Mouse (Mus musculus) midbrain, embryonic 12.5 days (tissue): ENCODE measurements around the gene Insr. TPM values are rescaled to one million over a fixed set of nuclear protein-coding genes. Genes with fewer than 3 reads are reported as not detected.
"Not testable (repeated sequence)": the region's sequence is repeated elsewhere in the genome, so short reads cannot be mapped to it uniquely, and the experiment has no call there.

Experiments
- ATAC-seq: fragments of 200-750 bp; cut with Nextera tagmentation; 2 replicates; pipeline ENCODE4 v1.8.0; 2017; ENCODE audit warnings: low read depth, moderate TSS enrichment, moderate library complexity; ENCODE audit not compliant: low FRiP score
- H3K27ac ChIP-seq: fragments of 300-500 bp; sonication (generic); replicated peaks from 2 replicates; pipeline ENCODE4 v1.5.1; 2016; ENCODE audit warnings: mild to moderate bottlenecking
- H3K27me3 ChIP-seq: fragments of 300-500 bp; sonication (generic); 2 replicates; pipeline ENCODE4 v1.6.1; 2016; ENCODE audit warnings: mild to moderate bottlenecking
- H3K36me3 ChIP-seq: fragments of 300-500 bp; sonication (generic); 2 replicates; pipeline ENCODE4 v1.6.1; 2016
- H3K4me1 ChIP-seq: fragments of 300-500 bp; sonication (generic); 2 replicates; pipeline ENCODE4 v1.6.1; 2016
- H3K4me2 ChIP-seq: fragments of 300-500 bp; sonication (generic); replicated peaks from 2 replicates; pipeline ENCODE4 v1.6.1; 2016; ENCODE audit warnings: mild to moderate bottlenecking, moderate library complexity
- H3K4me3 ChIP-seq: fragments of 300-500 bp; sonication (generic); 2 replicates; pipeline ENCODE4 v1.5.1; 2016; ENCODE audit warnings: mild to moderate bottlenecking
- H3K9ac ChIP-seq: fragments of 300-500 bp; sonication (generic); replicated peaks from 2 replicates; pipeline ENCODE4 v1.6.1; 2016; ENCODE audit warnings: mild to moderate bottlenecking, moderate library complexity
- H3K9me3 ChIP-seq: fragments of 300-500 bp; sonication (generic); 2 replicates; pipeline ENCODE4 v1.6.1; 2016; ENCODE audit warnings: mild to moderate bottlenecking
- WGBS: fragments of 180-500 bp; shearing (Covaris S2); methylation state at CpG from one replicate; pipeline ENCODE4 v1.1.7; 2016; 5-methylcytosine and 5-hydroxymethylcytosine counted together
- polyA plus RNA-seq: library from polyadenylated mRNA; unstranded; fragments of >200 nt; fragmentation: Nextera tagmentation; extraction: Ambion mirVana; gene quantifications from 2 replicates; pipeline ENCODE4 v1.2.1, GENCODE M21; 2016

The Insr gene
- polyA plus RNA-seq, 1 experiment from 2014 or later, result 46.7 TPM

- Histone ChIP-seq H3K27me3 (no peaks in the 10 kb centered on the region), H3K4me1 (no peaks in the 10 kb centered on the region), H3K9ac (no peak overlapping the region), H3K36me3 (peaks cover 13% of the 10 kb centered on the region), H3K4me3 (no peak overlapping the region), H3K9me3 (no peaks in the 10 kb centered on the region), H3K27ac (no peak overlapping the region), H3K4me2 (no peak overlapping the region)
- no peak for ATAC-seq
- 92% methylated on average over 9 of the region's 9 CpGs for WGBS
Observed at GRCm38 (mm10) chr8:3211456-3211855, 68.0 kb downstream of the Insr start.

GRCm38 (mm10) chr8:3209960-3210359, 69.5 kb downstream of the Insr start:
- no peak for ATAC-seq
- 90% methylated on average over 3 of the region's 3 CpGs for WGBS
- no peak overlapping the region for H3K4me3 ChIP-seq

DNA sequence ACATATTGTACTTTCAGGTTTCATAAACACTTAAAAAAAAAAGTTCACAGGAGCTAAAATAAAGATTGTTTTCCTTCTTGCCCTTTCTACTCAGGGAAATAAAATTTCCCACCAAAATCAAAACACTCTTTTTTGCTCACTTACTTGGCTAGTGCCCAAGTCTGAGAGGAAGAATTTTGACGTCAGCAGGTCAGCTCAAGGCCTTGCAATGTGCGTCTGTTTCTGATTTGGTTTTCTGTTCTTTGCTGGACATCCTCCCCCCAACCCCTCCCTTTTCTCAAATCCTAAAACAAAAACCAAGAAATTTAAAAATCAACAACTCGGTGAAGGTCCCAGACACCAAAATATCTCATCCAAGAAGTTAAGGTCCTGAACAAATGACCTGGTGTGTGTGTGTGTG, 70.1 kb downstream of the Insr start:
- H3K4me1 ChIP-seq, result no peaks in the 10 kb centered on the region
- H3K27me3 ChIP-seq, result no peaks in the 10 kb centered on the region
- H3K9ac ChIP-seq, result no peak overlapping the region
- no peaks in the 10 kb centered on the region for H3K9me3 ChIP-seq
- no peak for ATAC-seq
- WGBS, result 78% methylated on average over 3 of the region's 3 CpGs
- no peak overlapping the region for H3K4me3 ChIP-seq
- peaks cover 29% of the 10 kb centered on the region for H3K36me3 ChIP-seq
- no peak overlapping the region for H3K4me2 ChIP-seq
- no peak overlapping the region for H3K27ac ChIP-seq

More at GRCm38 (mm10) chr8:3209960-3210359, 69.5 kb downstream of the Insr start:
- H3K9ac ChIP-seq, result no peak overlapping the region
- H3K27me3 ChIP-seq, result no peaks in the 10 kb centered on the region
- no peaks in the 10 kb centered on the region for H3K4me1 ChIP-seq
- no peak overlapping the region for H3K27ac ChIP-seq
- H3K36me3 ChIP-seq, result peaks cover 22% of the 10 kb centered on the region
- H3K9me3 ChIP-seq, result no peaks in the 10 kb centered on the region
- no peak overlapping the region for H3K4me2 ChIP-seq

GRCm38 (mm10) chr8:3208729-3209128, 70.7 kb downstream of the Insr start:
- H3K36me3 ChIP-seq, result peaks cover 32% of the 10 kb centered on the region
- no peak overlapping the region for H3K4me2 ChIP-seq
- no peaks in the 10 kb centered on the region for H3K4me1 ChIP-seq
- H3K9ac ChIP-seq, result no peak overlapping the region
- no peak for ATAC-seq
- H3K4me3 ChIP-seq, result no peak overlapping the region
- no peaks in the 10 kb centered on the region for H3K27me3 ChIP-seq
- no peaks in the 10 kb centered on the region for H3K9me3 ChIP-seq
- no peak overlapping the region for H3K27ac ChIP-seq

GRCm38 (mm10) chr8:3204758-3205443, 74.5 kb downstream of the Insr start:
- Histone ChIP-seq H3K4me1 (no peaks in the 10 kb centered on the region), H3K9me3 (no peaks in the 10 kb centered on the region), H3K36me3 (peaks cover 53% of the 10 kb centered on the region), H3K27me3 (no peaks in the 10 kb centered on the region), H3K4me2 (no peak overlapping the region), H3K9ac (no peak overlapping the region), H3K4me3 (no peak overlapping the region), H3K27ac (no peak overlapping the region)
- WGBS, result 92% methylated on average over 3 of the region's 3 CpGs
- ATAC-seq, result no peak

GRCm38 (mm10) chr8:3202792-3203191, 76.6 kb downstream of the Insr start:
- H3K9me3 ChIP-seq, result no peaks in the 10 kb centered on the region
- WGBS, result 94% methylated on average over 7 of the region's 7 CpGs

DNA sequence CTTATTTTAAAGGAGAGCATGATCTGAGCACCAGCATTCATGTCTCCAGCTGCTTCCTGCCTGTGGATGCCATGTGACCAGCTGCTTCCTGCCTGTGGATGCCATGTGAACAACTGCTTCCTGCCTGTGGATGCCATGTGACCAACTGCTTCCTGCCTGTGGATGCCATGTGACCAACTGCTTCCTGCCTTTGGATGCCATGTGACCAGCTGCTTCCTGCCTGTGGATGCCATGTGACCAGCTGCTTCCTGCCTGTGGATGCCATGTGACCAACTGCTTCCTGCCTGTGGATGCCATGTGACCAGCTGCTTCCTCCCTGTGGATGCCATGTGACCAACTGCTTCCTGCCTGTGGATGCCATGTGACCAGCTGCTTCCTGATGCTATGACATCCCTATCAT, 85.1 kb downstream of the Insr start:
- H3K4me1 ChIP-seq, H3K9ac ChIP-seq, H3K27ac ChIP-seq, H3K9me3 ChIP-seq, H3K4me2 ChIP-seq, ATAC-seq, H3K4me3 ChIP-seq, H3K27me3 ChIP-seq: not testable (repeated sequence)
- peaks cover 79% of the 10 kb centered on the region for H3K36me3 ChIP-seq

More at GRCm38 (mm10) chr8:3202792-3203191, 76.6 kb downstream of the Insr start:
- H3K27ac ChIP-seq, result no peak overlapping the region
- H3K9ac ChIP-seq, result no peak overlapping the region
- no peaks in the 10 kb centered on the region for H3K4me1 ChIP-seq
- no peak overlapping the region for H3K4me3 ChIP-seq
- H3K36me3 ChIP-seq, result peaks cover 61% of the 10 kb centered on the region
- H3K27me3 ChIP-seq, result no peaks in the 10 kb centered on the region
- no peak overlapping the region for H3K4me2 ChIP-seq
- no peak for ATAC-seq

- H3K4me1 ChIP-seq, result no peaks in the 10 kb centered on the region
- H3K36me3 ChIP-seq, result peaks cover 82% of the 10 kb centered on the region
- no peaks in the 10 kb centered on the region for H3K27me3 ChIP-seq
- no peak overlapping the region for H3K4me3 ChIP-seq
- no peak for ATAC-seq
- no peak overlapping the region for H3K9ac ChIP-seq
- H3K27ac ChIP-seq, result no peak overlapping the region
- no peaks in the 10 kb centered on the region; the same call in 1 of the 2 replicates for H3K9me3 ChIP-seq
- no peak overlapping the region for H3K4me2 ChIP-seq
Observed at GRCm38 (mm10) chr8:3191006-3191405, 88.4 kb downstream of the Insr start.

DNA sequence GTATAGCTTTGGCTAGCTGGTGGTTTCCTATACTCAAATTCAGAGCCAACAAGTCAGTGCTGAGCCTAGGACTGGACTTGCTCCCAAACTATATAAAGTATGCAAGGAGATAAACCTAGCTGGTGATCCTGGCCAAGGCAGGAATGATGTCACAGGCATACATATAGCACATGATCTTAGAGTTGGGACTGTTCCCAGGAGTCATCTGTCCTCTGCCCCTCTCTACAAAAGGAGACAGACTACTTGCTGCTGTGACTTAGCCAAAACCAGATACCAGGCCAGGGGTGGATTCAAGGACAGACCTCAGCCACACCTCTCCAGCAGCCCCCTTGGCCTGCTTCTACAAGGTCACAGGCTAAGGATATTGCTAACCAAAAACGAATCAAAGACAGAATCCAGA, 92.0 kb downstream of the Insr start:
- Histone ChIP-seq H3K4me1 (no peaks in the 10 kb centered on the region), H3K4me3 (no peak overlapping the region), H3K4me2 (no peak overlapping the region), H3K27ac (no peak overlapping the region), H3K9ac (no peak overlapping the region), H3K9me3 (no peaks in the 10 kb centered on the region), H3K36me3 (peaks cover 72% of the 10 kb centered on the region), H3K27me3 (no peaks in the 10 kb centered on the region)
- ATAC-seq, result no peak
- 79% methylated on average over 1 of the region's 1 CpGs for WGBS

DNA sequence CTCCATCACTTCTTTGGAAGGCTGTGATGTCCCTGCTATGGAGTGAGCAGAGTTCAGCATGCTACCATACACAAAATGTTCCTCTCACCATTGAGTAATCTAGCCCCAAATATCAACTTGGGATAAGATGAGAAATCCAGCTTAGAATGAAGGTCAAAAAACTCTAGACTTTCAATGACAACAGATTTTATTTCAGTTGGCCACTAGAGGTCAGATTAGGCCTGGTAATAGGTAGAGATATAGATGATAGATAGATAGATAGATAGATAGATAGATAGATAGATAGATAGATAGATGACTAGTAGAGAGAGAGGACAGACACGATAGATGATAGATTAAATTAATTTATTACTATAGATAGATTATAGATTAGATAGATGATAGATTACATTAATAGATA, 99.5 kb downstream of the Insr start:
- H3K36me3 ChIP-seq, result peaks cover 47% of the 10 kb centered on the region
- 70% methylated on average over 1 of the region's 1 CpGs for WGBS

GRCm38 (mm10) chr8:3177440-3177839, 102.0 kb downstream of the Insr start:
- H3K4me2 ChIP-seq, result no peak overlapping the region
- peaks cover 4% of the 10 kb centered on the region; the same call in 1 of the 2 replicates for H3K9me3 ChIP-seq
- H3K4me3 ChIP-seq, result no peak overlapping the region
- no peak overlapping the region for H3K9ac ChIP-seq
- 94% methylated on average over 4 of the region's 4 CpGs for WGBS
- H3K4me1 ChIP-seq, result no peaks in the 10 kb centered on the region
- H3K27me3 ChIP-seq, result no peaks in the 10 kb centered on the region
- no peak for ATAC-seq
- no peak overlapping the region for H3K27ac ChIP-seq
- peaks cover 45% of the 10 kb centered on the region for H3K36me3 ChIP-seq

More for the DNA sequence above, 99.5 kb downstream of the Insr start:
- no peak overlapping the region for H3K4me3 ChIP-seq
- no peak overlapping the region for H3K4me2 ChIP-seq
- H3K9me3 ChIP-seq, result peaks cover 4% of the 10 kb centered on the region; the same call in 1 of the 2 replicates
- H3K9ac ChIP-seq, result no peak overlapping the region
- H3K27ac ChIP-seq, result no peak overlapping the region
- no peak for ATAC-seq
- no peaks in the 10 kb centered on the region for H3K27me3 ChIP-seq
- no peaks in the 10 kb centered on the region for H3K4me1 ChIP-seq

- ATAC-seq, result no peak
- Histone ChIP-seq H3K27me3 (no peaks in the 10 kb centered on the region), H3K4me1 (no peaks in the 10 kb centered on the region), H3K4me3 (no peak overlapping the region), H3K9ac (no peak overlapping the region), H3K4me2 (no peak overlapping the region), H3K27ac (no peak overlapping the region), H3K9me3 (peaks cover 4% of the 10 kb centered on the region; the same call in 1 of the 2 replicates), H3K36me3 (peaks cover 76% of the 10 kb centered on the region)
- WGBS, result 79% methylated on average over 1 of the region's 1 CpGs
Observed at GRCm38 (mm10) chr8:3172246-3172645, 107.2 kb downstream of the Insr start.

DNA sequence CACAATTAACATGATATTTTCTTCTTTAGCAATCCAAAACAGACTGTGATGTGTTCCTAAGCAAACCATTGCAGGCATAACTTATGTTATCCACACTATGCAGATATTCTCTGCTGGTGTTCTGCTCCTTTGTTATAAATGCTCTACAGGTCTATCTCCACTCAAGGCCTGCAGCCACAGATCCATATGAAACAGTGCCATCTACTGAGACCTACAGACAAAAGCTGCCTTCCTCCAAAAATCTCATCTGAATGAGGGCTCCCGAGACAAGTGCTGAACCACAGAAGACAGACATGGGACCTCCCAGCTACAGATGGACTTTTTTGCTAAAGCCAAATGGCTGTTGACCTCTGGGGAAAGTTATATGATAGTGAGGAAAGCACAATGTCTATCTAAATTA, 132.9 kb downstream of the Insr start:
- WGBS, result 83% methylated on average over 1 of the region's 1 CpGs
- ATAC-seq, result no peak
- H3K4me1 ChIP-seq, result no peaks in the 10 kb centered on the region

More for the DNA sequence above, 132.9 kb downstream of the Insr start:
- H3K4me3 ChIP-seq, result no peak overlapping the region
- no peak overlapping the region for H3K27ac ChIP-seq
- no peaks in the 10 kb centered on the region for H3K9me3 ChIP-seq
- H3K4me2 ChIP-seq, result no peak overlapping the region
- no peak overlapping the region for H3K9ac ChIP-seq
- H3K27me3 ChIP-seq, result no peaks in the 10 kb centered on the region
- no peaks in the 10 kb centered on the region for H3K36me3 ChIP-seq
